Mouse (Mus musculus): Measurements from ENCODE around the gene Sgsm2.

Gene Sgsm2

GRCm38 (mm10) chr11:74842656-74843434 lies 54.0 kb downstream of the Sgsm2 start:
- in situ Hi-C loops (cut with MboI, MseI): loop anchor here (25.0 kb wide), 1 partner anchor 1656 kb away; the partner anchor contains the start of genes Ctns, Emc6, Shpk and Tax1bp3

DNA sequence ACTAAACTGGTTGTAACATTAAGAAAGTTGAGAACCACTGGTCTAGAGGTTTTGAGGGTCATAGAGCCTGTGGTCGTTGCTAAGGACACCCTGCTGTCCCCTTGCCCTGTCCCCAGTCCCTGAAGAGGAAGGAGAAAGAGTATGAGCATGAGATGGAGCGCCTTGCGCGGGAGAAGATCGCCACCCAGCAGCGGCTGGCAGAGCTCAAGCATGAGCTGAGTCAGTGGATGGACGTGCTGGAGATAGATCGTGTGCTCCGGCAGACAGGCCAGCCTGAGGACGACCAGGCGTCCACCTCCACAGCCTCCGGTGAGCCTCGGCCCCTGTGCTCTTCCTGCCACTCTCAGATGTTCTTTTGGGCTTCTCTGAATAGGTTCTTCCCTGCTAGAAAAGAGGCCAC lies 54.8 kb downstream of the Sgsm2 start:
- in situ Hi-C loops (cut with MboI, MseI): loop anchor here (25.0 kb wide), 1 partner anchor 1655 kb away; the partner anchor contains the start of genes Ctns, Emc6, Shpk and Tax1bp3

DNA sequence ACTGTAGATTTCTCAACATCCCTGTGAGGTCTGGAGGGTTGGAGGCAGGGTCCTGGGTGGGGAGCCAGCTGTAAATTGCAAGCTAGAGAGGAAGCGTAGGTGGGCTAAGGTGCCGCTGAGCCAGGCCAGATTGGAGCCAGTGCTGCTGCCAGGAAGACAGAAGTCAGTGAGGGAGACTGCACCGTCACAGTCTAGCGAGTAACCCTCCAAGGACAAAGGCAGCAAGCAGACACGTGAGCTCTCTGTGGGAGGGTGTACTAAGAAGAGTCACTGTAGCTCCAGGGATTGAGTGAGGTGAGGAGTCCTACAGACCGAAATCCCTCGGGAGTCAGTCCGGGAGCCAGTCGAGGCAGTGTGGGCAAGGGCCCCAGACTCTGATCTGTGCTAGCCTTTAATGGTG lies 55.5 kb downstream of the Sgsm2 start:
- in situ Hi-C loops (cut with MboI, MseI): loop anchor here (25.0 kb wide), 1 partner anchor 1654 kb away; the partner anchor contains the start of genes Ctns, Emc6, Shpk and Tax1bp3

- in situ Hi-C loops (cut with MboI, MseI): loop anchor here (25.0 kb wide), 1 partner anchor 1653 kb away; the partner anchor contains the start of genes Ctns, Emc6, Shpk and Tax1bp3
These were observed 56.1 kb downstream of the Sgsm2 start for GRCm38 (mm10) chr11:74840739-74841138.

GRCm38 (mm10) chr11:74839860-74840715 lies 56.8 kb downstream of the Sgsm2 start:
- in situ Hi-C loops (cut with MboI, MseI): loop anchor here (5.0 to 25.0 kb wide), 2 partner anchors 332 to 1653 kb away; partner anchors contain the start of genes Ctns, Emc6, Shpk and Tax1bp3

- in situ Hi-C loops (cut with MboI, MseI): loop anchor here (5.0 to 25.0 kb wide), 2 partner anchors 333 to 1652 kb away; partner anchors contain the start of genes Ctns, Emc6, Shpk and Tax1bp3
These were observed 57.9 kb downstream of the Sgsm2 start for GRCm38 (mm10) chr11:74838971-74839370.

GRCm38 (mm10) chr11:74838441-74838840 lies 58.4 kb downstream of the Sgsm2 start:
- in situ Hi-C loops (cut with MboI, MseI): loop anchor here (5.0 to 25.0 kb wide), 2 partner anchors 334 to 1651 kb away; partner anchors contain the start of genes Ctns, Emc6, Shpk and Tax1bp3

- in situ Hi-C loops (cut with MboI, MseI): loop anchor here (5.0 to 25.0 kb wide), 2 partner anchors 334 to 1651 kb away; partner anchors contain the start of genes Ctns, Emc6, Shpk and Tax1bp3
These were observed 59.0 kb downstream of the Sgsm2 start for GRCm38 (mm10) chr11:74837694-74838431.

GRCm38 (mm10) chr11:74837056-74837693 lies 59.7 kb downstream of the Sgsm2 start:
- in situ Hi-C loops (cut with MboI, MseI): loop anchor here (5.0 to 25.0 kb wide), 2 partner anchors 335 to 1650 kb away; partner anchors contain the start of genes Ctns, Emc6, Shpk and Tax1bp3

GRCm38 (mm10) chr11:74836225-74837055 lies 60.4 kb downstream of the Sgsm2 start:
- in situ Hi-C loops (cut with MboI, MseI): loop anchor here (5.0 to 25.0 kb wide), 2 partner anchors 336 to 1649 kb away; partner anchors contain the start of genes Ctns, Emc6, Shpk and Tax1bp3

DNA sequence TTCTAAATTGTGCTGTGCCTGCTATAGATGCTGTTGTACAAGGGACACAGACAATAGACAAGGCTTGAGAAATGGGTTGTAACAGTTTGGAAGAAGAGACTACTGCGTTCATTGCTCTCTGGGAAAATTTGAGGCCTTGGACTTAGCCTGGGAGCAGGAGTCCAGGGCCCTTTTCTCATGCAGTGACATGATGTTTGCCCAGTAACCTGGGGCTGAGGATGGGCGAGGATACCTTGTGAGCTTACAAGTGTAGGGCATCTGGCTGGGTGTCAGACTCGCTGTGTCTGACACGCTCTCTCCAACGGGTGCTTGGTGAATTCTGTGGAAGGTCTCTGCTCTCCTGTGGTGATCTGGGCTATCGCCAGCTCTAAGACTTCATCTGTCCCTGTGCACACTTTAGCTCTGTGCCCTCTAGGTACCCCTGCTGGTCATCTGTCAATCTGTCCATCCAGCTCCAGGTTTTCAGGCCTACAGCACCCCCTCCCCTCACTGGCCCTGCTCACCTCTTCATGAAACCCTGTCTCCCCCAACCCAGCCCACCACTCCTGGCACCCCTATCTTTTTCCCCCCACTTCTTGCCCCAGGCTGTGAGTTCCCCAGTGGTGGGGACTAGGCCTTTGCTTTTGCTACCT lies 61.2 kb downstream of the Sgsm2 start:
- in situ Hi-C loops (cut with MboI, MseI): loop anchor here (5.0 to 25.0 kb wide), 2 partner anchors 337 to 1648 kb away; partner anchors contain the start of genes Ctns, Emc6, Shpk and Tax1bp3

DNA sequence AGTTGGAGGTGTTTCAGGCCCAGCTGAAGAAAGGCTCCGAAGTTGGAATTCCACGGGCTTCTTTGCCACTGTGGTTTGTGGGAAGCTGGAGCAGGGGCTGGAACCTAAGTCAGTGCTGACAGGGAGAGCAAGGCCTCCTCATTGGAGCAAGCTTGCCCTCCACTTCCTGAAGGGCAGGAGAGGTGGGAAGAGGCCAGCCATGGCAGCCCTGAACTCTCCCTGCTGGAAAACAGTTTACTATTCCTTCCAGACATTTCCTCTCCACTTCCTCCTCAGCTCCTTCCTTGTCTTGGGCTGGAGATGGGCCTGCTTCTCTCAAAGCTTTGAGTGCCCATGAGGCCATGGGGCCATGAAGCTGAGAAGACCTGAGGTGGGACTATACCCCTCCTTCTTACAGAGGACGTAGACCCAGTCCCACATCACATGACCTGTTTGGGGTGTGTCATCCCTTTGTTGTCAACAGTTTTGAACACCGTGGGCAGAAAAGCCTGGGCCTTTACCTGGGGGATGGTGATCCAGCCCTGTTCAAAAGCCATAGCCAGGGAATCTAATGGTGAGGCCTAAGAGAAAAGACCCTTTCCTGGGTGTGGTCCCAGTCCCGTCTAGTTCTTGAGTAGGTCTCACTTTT lies 62.1 kb downstream of the Sgsm2 start:
- in situ Hi-C loops (cut with MboI, MseI): loop anchor here (5.0 to 25.0 kb wide), 2 partner anchors 338 to 1647 kb away; partner anchors contain the start of genes Ctns, Emc6, Shpk and Tax1bp3

GRCm38 (mm10) chr11:74834359-74834638 lies 62.6 kb downstream of the Sgsm2 start:
- in situ Hi-C loops (cut with MboI, MseI): loop anchor here (25.0 kb wide), 1 partner anchor 1647 kb away; the partner anchor contains the start of genes Ctns, Emc6, Shpk and Tax1bp3

GRCm38 (mm10) chr11:74833536-74834358 lies 63.1 kb downstream of the Sgsm2 start:
- in situ Hi-C loops (cut with MboI, MseI): loop anchor here (25.0 kb wide), 1 partner anchor 1646 kb away; the partner anchor contains the start of genes Ctns, Emc6, Shpk and Tax1bp3

- in situ Hi-C loops (cut with MboI, MseI): loop anchor here (25.0 kb wide), 1 partner anchor 1645 kb away; the partner anchor contains the start of genes Ctns, Emc6, Shpk and Tax1bp3
These were observed 64.2 kb downstream of the Sgsm2 start for GRCm38 (mm10) chr11:74832503-74833143.

All from T-helper 1 cell (primary cell).